Mouse (Mus musculus) central nervous system, embryonic 11.5 days (tissue): ENCODE results near the gene Gm3625. TPM values are rescaled to one million over a fixed set of nuclear protein-coding genes. Genes with fewer than 3 reads are reported as not detected.

Source experiments
- polyA plus RNA-seq: library from polyadenylated mRNA; depleted of rRNA; stranded (reverse); fragments of >200 nt; gene quantifications from 2 replicates; pipeline ENCODE4 v1.2.3, GENCODE M21; 2012; rRNA removed

Gene Gm3625
- polyA plus RNA-seq, result not detected in 2 replicates

DNA sequence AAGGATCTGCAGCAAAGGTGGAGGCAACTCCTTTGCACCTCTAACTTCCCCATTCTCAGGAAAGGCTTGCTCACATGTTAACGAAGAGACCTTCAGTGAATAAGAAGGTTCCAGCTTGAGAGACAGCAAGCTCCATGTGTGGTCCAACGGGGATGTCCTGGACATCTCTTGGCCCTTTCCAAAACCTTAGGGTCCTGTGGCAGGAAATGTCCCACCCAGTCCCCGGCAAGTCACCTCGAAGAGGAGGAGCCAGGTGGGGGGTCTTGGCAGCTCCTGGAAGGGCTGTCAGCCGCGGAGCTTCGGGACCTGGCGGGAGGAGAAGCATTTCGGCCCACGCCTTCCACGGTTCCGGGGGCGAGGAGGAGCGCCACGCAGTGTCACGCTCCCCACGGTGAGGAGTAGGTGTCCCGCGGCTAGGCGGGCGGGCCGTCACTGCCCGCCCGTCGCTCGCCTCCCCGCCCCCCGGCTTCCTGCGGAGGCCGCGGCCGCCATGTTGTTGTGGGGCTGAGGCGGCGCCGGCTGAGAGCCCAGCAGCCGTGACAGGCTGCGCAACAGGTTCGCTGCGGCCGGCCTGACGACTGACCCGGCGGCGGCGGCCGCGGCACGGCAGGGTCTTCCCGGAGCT is at the start of gene Gm3625, which contains the start of gene Itsn2:
Gm3625 (minus strand) TSS at position 387 of the 625 bp plus-strand sequence.
Itsn2 (plus strand) TSS at position 98 of the 625 bp plus-strand sequence.

Other genes with a start within 250 kb of the Gm3625 start
- gene Ncoa1, start 115.7 kb downstream of the Gm3625 start, polyA plus RNA-seq, result 11.3 and 17.5 TPM in 2 replicates
- 14.1 and 19.4 TPM in 2 replicates for gene Itsn2, start 289 bp downstream of the Gm3625 start, polyA plus RNA-seq
- 1.2 and 1.4 TPM in 2 replicates for gene Fam228a, start 145.5 kb upstream of the Gm3625 start, polyA plus RNA-seq
- gene Pfn4, start 176.1 kb upstream of the Gm3625 start, polyA plus RNA-seq, result 1.9 and 2.3 TPM in 2 replicates
- gene Fam228b, start 176.3 kb upstream of the Gm3625 start, polyA plus RNA-seq, result 3.8 and 5.5 TPM in 2 replicates
- gene Sf3b6, start 224.6 kb upstream of the Gm3625 start, polyA plus RNA-seq, result 150 and 217 TPM in 2 replicates
- gene Fkbp1b, start 248.7 kb upstream of the Gm3625 start, polyA plus RNA-seq, result 6.9 and 16.6 TPM in 2 replicates